Mouse (Mus musculus): ENCODE data around the gene Dusp1. TPM values are rescaled to one million over a fixed set of nuclear protein-coding genes. Genes with fewer than 3 reads are reported as not detected.
A peak's percentile ranks its signal among the peaks of the same experiment; 100 is the strongest.

Gene Dusp1
- polyA plus RNA-seq, 1 experiment from 2014 or later = 13.4 TPM

DNA sequence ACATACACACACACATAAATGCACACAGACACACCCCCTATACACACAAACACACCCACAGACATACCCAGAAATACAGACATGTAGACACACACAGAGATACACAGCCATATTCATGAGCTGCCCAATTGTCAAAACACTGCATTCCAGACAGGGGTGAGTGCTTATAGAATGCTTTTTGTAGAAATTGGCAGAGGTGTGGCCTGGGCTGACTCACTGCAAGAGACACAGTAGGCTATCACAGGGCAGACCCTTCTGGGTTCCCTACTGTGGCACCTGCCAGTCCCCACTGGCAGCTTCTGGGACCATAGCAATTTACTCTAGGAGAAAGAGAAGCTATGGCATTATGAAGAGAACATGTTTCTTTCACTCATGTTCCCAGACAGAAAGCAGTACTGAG, 37.6 kb downstream of the Dusp1 start:
- TF ChIP-seq CTCF (IDR thresholded peaks at IDR 0.05; ENCODE audit: low read depth) (no peak), EP300 (IDR thresholded peaks at IDR 0.05; ENCODE audit: low read depth) (no peak)
- no peak for ATAC-seq
- Histone ChIP-seq H3K4me3 (ENCODE audit: low read depth, low read length) (no peak overlapping the region), H3K4me1 (ENCODE audit: insufficient read depth) (peaks cover 7% of the 10 kb centered on the region; the same call in 1 of the 2 replicates), H3K27me3 (ENCODE audit: insufficient read depth, low read length) (no peaks in the 10 kb centered on the region), H3K9me3 (ENCODE audit: low read length) (no peaks in the 10 kb centered on the region), H3K4me2 (ENCODE audit: low read depth, low read length) (no peak overlapping the region), H3K9ac (replicated peaks) (no peak overlapping the region), H3K36me3 (replicated peaks; ENCODE audit: insufficient read depth, low read length) (no peaks in the 10 kb centered on the region), H3K27ac (ENCODE audit: low read depth) (0 out of 2 replicates have a peak overlapping the region, but pooled peaks have one; percentile 91)
- DNase-seq = no peak

DNA sequence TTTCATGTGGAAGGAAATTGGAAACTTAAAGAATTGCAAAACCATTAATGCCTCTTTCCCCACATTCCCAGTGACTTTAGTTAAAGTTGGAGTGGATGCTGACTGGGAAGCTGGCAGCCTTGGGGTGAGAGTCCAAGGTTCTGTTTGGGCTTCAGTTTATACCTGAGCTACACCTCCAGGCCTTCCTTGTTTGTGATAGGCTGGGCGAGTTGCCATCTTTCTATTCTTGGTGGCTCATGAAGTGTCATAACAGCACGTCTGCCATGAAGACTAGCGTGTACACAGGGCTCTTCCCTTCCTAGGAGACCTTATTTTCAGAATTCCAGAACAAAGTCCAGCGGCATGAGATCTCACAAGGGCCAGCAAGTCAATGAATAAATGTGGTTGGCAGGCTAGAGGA, 39.2 kb downstream of the Dusp1 start:
- Histone ChIP-seq H3K9me3 (ENCODE audit: low read length) (no peaks in the 10 kb centered on the region), H3K4me2 (ENCODE audit: low read depth, low read length) (no peak overlapping the region), H3K4me1 (ENCODE audit: insufficient read depth) (peaks cover 7% of the 10 kb centered on the region; the same call in 1 of the 2 replicates), H3K36me3 (replicated peaks; ENCODE audit: insufficient read depth, low read length) (no peaks in the 10 kb centered on the region), H3K27ac (ENCODE audit: low read depth) (peak overlapping the region; percentile 91), H3K4me3 (ENCODE audit: low read depth, low read length) (no peak overlapping the region), H3K9ac (replicated peaks) (no peak overlapping the region), H3K27me3 (ENCODE audit: insufficient read depth, low read length) (no peaks in the 10 kb centered on the region)
- ATAC-seq (peak; percentile 95), DNase-seq (peak; percentile 73)
- 62% methylated on average over 4 of the region's 4 CpGs for WGBS (ENCODE audit: insufficient replicate concordance)
- TF ChIP-seq EP300 (IDR thresholded peaks at IDR 0.05; ENCODE audit: low read depth) (peak; percentile 51), CTCF (IDR thresholded peaks at IDR 0.05; ENCODE audit: low read depth) (no peak)

DNA sequence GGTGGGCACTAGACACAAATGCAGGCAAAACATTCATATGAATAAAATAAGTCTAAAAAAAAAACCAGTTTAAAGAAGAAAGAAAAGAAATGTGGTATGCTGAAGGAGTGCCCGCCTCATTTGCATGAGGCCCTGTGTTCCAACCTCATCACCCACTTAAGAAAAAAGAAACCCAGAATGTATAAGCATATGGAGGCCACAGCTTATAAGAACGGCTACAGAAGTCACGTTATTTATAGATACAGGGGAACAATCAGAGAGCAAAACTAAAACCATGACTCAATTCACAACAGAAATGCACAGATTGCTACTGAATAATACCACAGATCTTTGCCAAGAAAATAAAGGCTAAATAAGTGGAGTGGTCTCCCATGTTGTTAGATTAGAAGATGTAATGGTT, 43.6 kb downstream of the Dusp1 start:
- Histone ChIP-seq H3K4me3 (ENCODE audit: low read depth, low read length) (no peak overlapping the region), H3K27ac (ENCODE audit: low read depth) (no peak overlapping the region), H3K9me3 (ENCODE audit: low read length) (no peaks in the 10 kb centered on the region), H3K36me3 (replicated peaks; ENCODE audit: insufficient read depth, low read length) (no peaks in the 10 kb centered on the region), H3K4me1 (ENCODE audit: insufficient read depth) (peaks cover 26% of the 10 kb centered on the region), H3K27me3 (ENCODE audit: insufficient read depth, low read length) (no peaks in the 10 kb centered on the region), H3K4me2 (ENCODE audit: low read depth, low read length) (no peak overlapping the region), H3K9ac (replicated peaks) (no peak overlapping the region)
- no peak for DNase-seq
- no peak for ATAC-seq
- TF ChIP-seq CTCF (IDR thresholded peaks at IDR 0.05; ENCODE audit: low read depth) = no peak
- no peak for TF ChIP-seq EP300 (IDR thresholded peaks at IDR 0.05; ENCODE audit: low read depth)
- WGBS (ENCODE audit: insufficient replicate concordance) = 68% methylated on average over 3 of the region's 3 CpGs

DNA sequence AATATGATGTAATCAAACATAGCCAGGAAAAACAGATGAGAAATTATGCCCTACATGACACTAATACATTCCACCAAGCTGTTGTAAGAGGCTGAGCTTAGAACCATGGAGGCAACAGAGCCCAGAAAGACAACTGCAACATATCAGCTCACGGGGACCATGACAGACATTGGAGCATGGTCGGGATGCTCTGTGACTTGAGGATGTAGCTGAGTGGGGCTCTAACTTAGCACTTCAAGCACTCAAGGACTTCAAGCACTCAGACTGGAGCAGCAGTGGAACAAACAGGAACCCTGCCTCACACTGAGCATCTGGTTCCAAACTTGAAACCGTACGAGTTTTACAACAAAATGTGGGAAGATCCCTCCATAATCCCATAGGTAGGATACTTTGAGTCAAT, 46.3 kb downstream of the Dusp1 start:
- Histone ChIP-seq H3K4me2 (ENCODE audit: low read depth, low read length) (no peak overlapping the region), H3K9me3 (ENCODE audit: low read length) (no peaks in the 10 kb centered on the region)
- WGBS (ENCODE audit: insufficient replicate concordance) = 95% methylated on average over 4 of the region's 4 CpGs

DNA sequence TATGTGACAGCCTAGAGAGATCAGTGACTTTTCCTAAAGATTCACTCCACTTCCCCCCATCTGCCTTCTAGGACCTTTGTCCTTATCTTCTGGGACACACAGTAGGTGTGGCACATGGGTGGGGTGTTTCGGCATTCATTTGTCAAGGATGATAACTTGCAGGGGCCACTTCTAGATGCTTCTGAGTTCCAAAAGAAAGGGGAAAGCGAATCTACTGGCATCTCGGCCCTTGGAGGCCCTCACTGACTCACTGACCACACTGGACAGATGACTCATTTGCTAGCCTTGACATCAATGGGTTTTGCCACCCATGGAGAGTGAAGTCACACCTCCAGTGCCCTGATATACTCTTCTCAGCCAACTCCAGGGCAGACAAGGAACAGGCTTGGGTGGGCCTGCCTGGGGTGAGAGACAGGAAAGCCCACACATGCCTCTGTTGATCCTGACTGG, 47.3 kb downstream of the Dusp1 start:
- Histone ChIP-seq H3K4me3 (ENCODE audit: low read depth, low read length) (no peak overlapping the region), H3K27ac (ENCODE audit: low read depth) (peak overlapping the region; percentile 82), H3K9ac (replicated peaks) (peak overlapping the region; percentile 53), H3K4me2 (ENCODE audit: low read depth, low read length) (peak overlapping the region; percentile 48), H3K27me3 (ENCODE audit: insufficient read depth, low read length) (no peaks in the 10 kb centered on the region), H3K9me3 (ENCODE audit: low read length) (no peaks in the 10 kb centered on the region), H3K36me3 (replicated peaks; ENCODE audit: insufficient read depth, low read length) (no peaks in the 10 kb centered on the region), H3K4me1 (ENCODE audit: insufficient read depth) (peaks cover 56% of the 10 kb centered on the region)
- DNase-seq (peak; percentile 68), ATAC-seq (peak; percentile 74)
- TF ChIP-seq EP300 (IDR thresholded peaks at IDR 0.05; ENCODE audit: low read depth) (peak; percentile 94), CTCF (IDR thresholded peaks at IDR 0.05; ENCODE audit: low read depth) (no peak)
- WGBS (ENCODE audit: insufficient replicate concordance) = 57% methylated on average over 3 of the region's 3 CpGs

More for the DNA sequence above, 46.3 kb downstream of the Dusp1 start:
- Histone ChIP-seq H3K9ac (replicated peaks) (no peak overlapping the region), H3K27me3 (ENCODE audit: insufficient read depth, low read length) (no peaks in the 10 kb centered on the region), H3K36me3 (replicated peaks; ENCODE audit: insufficient read depth, low read length) (no peaks in the 10 kb centered on the region), H3K4me1 (ENCODE audit: insufficient read depth) (peaks cover 51% of the 10 kb centered on the region), H3K27ac (ENCODE audit: low read depth) (peak overlapping the region; percentile 82), H3K4me3 (ENCODE audit: low read depth, low read length) (no peak overlapping the region)
- ATAC-seq (no peak), DNase-seq (no peak)
- TF ChIP-seq CTCF (IDR thresholded peaks at IDR 0.05; ENCODE audit: low read depth) (no peak), EP300 (IDR thresholded peaks at IDR 0.05; ENCODE audit: low read depth) (no peak)

DNA sequence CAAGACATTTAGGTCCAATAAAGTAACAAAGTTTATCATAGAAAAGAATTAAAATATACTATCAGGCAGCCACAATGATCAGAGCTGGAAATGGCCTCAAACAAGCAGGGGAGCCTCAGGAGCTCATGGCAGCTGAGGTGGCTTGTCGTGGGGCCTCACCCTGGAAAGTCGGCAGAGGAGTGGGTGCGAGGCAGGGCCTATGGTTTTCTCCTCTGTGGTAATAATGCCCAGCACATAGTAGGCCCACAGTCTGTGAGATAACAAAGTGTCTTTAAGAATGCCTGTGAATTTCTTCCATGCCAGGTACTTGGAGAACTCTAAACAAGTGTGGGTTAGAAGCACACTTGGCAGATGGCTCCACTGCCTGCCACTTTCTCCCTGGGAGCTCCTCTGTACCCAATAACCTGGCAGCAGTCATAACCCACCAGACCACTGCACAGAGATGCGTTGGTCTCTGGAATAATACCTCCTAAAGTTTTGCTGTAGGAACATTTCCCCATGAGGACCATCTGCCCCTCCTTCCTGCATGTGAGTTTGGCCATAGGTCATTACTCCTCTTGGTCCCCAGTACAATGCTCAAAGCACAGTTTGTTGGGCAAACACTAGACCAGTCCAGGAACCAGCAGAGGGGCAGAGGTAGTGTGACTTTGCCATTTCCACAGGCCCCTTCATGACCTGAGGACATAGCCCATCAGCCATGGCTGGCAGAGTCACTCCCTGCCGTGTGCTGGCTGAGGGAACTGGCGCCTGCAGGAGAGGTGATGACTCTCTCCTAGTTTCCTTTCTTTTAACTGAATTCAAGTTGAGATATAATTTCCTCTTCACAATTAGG, 48.3 kb downstream of the Dusp1 start:
- Histone ChIP-seq H3K27ac (ENCODE audit: low read depth) (peak overlapping the region; percentile 82), H3K9me3 (ENCODE audit: low read length) (no peaks in the 10 kb centered on the region), H3K4me1 (ENCODE audit: insufficient read depth) (peaks cover 61% of the 10 kb centered on the region), H3K4me2 (ENCODE audit: low read depth, low read length) (peak overlapping the region; percentile 48; the same call in 1 of the 2 replicates), H3K36me3 (replicated peaks; ENCODE audit: insufficient read depth, low read length) (no peaks in the 10 kb centered on the region), H3K9ac (replicated peaks) (peak overlapping the region; percentile 53), H3K4me3 (ENCODE audit: low read depth, low read length) (no peak overlapping the region), H3K27me3 (ENCODE audit: insufficient read depth, low read length) (no peaks in the 10 kb centered on the region)
- DNase-seq (no peak), ATAC-seq (peak; percentile 8; the same call in 1 of the 2 replicates)
- TF ChIP-seq CTCF (IDR thresholded peaks at IDR 0.05; ENCODE audit: low read depth) (no peak), EP300 (IDR thresholded peaks at IDR 0.05; ENCODE audit: low read depth) (no peak)
- WGBS (ENCODE audit: insufficient replicate concordance) = 66% methylated on average over 6 of the region's 6 CpGs
